Mouse (Mus musculus) Patski (cell line): ENCODE data around the gene Trpc7. TPM values are rescaled to one million over a fixed set of nuclear protein-coding genes. Genes with fewer than 3 reads are reported as not detected.

Experiments
- ATAC-seq: fragments of 100-300 bp; one replicate; pipeline ENCODE4 v1.8.0; 2021
- CTCF ChIA-PET: fragments of 350-600 bp; sonication (Branson Sonifier 250); formaldehyde crosslinking; loops from one replicate; lab custom pipeline; 2022; ENCODE audit warnings: inconsistent platforms; lab: Charles Lee
- POLR2A ChIA-PET: fragments of 350-600 bp; sonication (Branson Sonifier 250); formaldehyde crosslinking; loops from one replicate; lab custom pipeline; 2022; ENCODE audit warnings: antibody characterized with exemption, inconsistent platforms; lab: Charles Lee
- DNase-seq: peaks from one replicate; pipeline ENCODE4 v3.0.0-alpha.2; 2011; ENCODE audit warnings: low read depth, low spot score
- H3K27me3 ChIP-seq: fragments of 371-371 bp; one replicate; pipeline ENCODE4 v1.5.1; 2021
- CTCF ChIP-seq: fragments of 100-300 bp; IDR thresholded peaks from one replicate; pipeline ENCODE4 v1.5.1; 2021
- in situ Hi-C: fragments of 300-500 bp; cut with MboI; formaldehyde crosslinking; loops from 3 replicates; pipeline ENCODE4 v1.11.1; 2018; ENCODE audit warnings: low pct_unique_long_range_greater_than_20kb, mixed read lengths
- polyA plus RNA-seq: library from polyadenylated mRNA; unstranded; gene quantifications from one replicate; pipeline ENCODE4 v1.2.3, GENCODE M21; 2021

The Trpc7 gene
- polyA plus RNA-seq, 1 experiment from 2014 or later, result not detected

- no peak for DNase-seq
- no peaks in the 10 kb centered on the region for H3K27me3 ChIP-seq
- in situ Hi-C loops, result no loop called here
- ATAC-seq, result no peak
- ChIA-PET CTCF (no interaction called here), POLR2A (no interaction called here)
- no peak for TF ChIP-seq CTCF
These were observed 166.7 kb downstream of the Trpc7 start for GRCm38 (mm10) chr13:56729046-56729445.

GRCm38 (mm10) chr13:56726551-56726950 is 169.2 kb downstream of the Trpc7 start:
- ChIA-PET CTCF (no interaction called here), POLR2A (no interaction called here)
- TF ChIP-seq CTCF, result no peak
- ATAC-seq (no peak), DNase-seq (no peak)
- H3K27me3 ChIP-seq, result no peaks in the 10 kb centered on the region
- in situ Hi-C loops, result no loop called here

Other genes with a start within 250 kb of the Trpc7 start
- 33.4 TPM for gene Smad5, start 193.0 kb downstream of the Trpc7 start, polyA plus RNA-seq
- gene Gm45623, start 142.2 kb downstream of the Trpc7 start, polyA plus RNA-seq, result not detected